Mouse (Mus musculus) left cerebral cortex, adult 2 months (tissue): ENCODE results near the gene Olfr800. TPM values are rescaled to one million over a fixed set of nuclear protein-coding genes. Genes with fewer than 3 reads are reported as not detected.

ENCODE experiments used
- DNase-seq, 2 experiments: peaks; one replicate each; pipeline ENCODE4 v3.0.0; 2021 to 2022; ENCODE audit warnings: low spot score in 2 of 2, mixed read lengths in 1 of 2; ENCODE audit errors: extremely low spot score in 1 of 2
- H3K27ac ChIP-seq: fragments of 200-600 bp; 2 replicates; pipeline ENCODE4 v1.8.1; 2022
- H3K4me3 ChIP-seq: fragments of 200-600 bp; 2 replicates; pipeline ENCODE4 v1.8.1; 2022
- CTCF ChIP-seq: fragments of 200-600 bp; IDR thresholded peaks from 2 replicates; pipeline ENCODE4 v1.8.1; 2022; ENCODE audit warnings: antibody characterized with exemption, mild to moderate bottlenecking, moderate library complexity
- intact Hi-C: fragments of 180-260 bp; cut with DNase I; formaldehyde crosslinking; loops from one replicate; pipeline ENCODE4 v1.15.1; 2025
- long read RNA-seq, 2 experiments: library from polyadenylated mRNA; stranded (forward); transcript quantifications; one replicate each; pipeline ENCODE4 v2.0.0; 2021; ENCODE audit warnings: borderline mapping rate in 2 of 2
- total RNA-seq, 2 experiments: library from RNA; stranded (reverse); gene quantifications; 2 replicates each; pipeline ENCODE4 v1.2.3; 2021

Gene Olfr800
- total RNA-seq, result not detected
- long read RNA-seq, experiment 1, result 0 reads
- long read RNA-seq, experiment 2, result 0 reads

DNA sequence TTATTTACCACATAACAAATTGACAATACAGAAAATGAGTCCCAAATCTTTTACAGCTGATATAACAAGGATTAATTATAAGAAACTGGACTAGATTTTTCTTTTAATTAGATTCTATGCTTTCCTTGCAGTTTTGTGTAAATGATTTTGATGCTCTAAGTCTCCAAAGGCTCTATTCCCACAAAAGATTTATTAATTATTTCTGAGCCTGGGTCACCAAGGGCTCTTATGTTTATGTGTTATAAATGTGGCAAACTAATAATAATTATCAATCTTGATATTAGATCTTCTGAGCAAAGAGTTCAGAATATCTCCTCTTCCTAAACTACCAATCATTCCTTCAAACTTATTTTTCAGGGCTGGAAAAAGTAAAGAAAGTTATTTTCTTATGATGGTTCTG is at the start of gene Olfr800:
Olfr800 (plus strand) TSS at position 301 of the 400 bp plus-strand sequence.
- no peak within 1 kb of the TSS for H3K4me3 ChIP-seq
- intact Hi-C loops, result no loop called here
- no peak within 1 kb of the TSS for H3K27ac ChIP-seq
- TF ChIP-seq CTCF, result no peak
- no peak for DNase-seq

- Histone ChIP-seq H3K4me3 (no peak within 1 kb of the TSS), H3K27ac (no peak within 1 kb of the TSS)
- TF ChIP-seq CTCF, result no peak
- intact Hi-C loops, result no loop called here
- DNase-seq, result no peak
Observed at GRCm38 (mm10) chr10:129612470-129612869, 45.0 kb upstream of the Olfr800 start, which contains the start of gene Olfr796. TSS of gene Olfr796 (minus strand) at chr10:129612570.

- intact Hi-C loops, result no loop called here
- H3K27ac ChIP-seq, result no peak overlapping the region
- no peak for DNase-seq
- no peak overlapping the region for H3K4me3 ChIP-seq
- no peak for TF ChIP-seq CTCF
Observed at GRCm38 (mm10) chr10:129621724-129622123, 35.8 kb upstream of the Olfr800 start.

DNA sequence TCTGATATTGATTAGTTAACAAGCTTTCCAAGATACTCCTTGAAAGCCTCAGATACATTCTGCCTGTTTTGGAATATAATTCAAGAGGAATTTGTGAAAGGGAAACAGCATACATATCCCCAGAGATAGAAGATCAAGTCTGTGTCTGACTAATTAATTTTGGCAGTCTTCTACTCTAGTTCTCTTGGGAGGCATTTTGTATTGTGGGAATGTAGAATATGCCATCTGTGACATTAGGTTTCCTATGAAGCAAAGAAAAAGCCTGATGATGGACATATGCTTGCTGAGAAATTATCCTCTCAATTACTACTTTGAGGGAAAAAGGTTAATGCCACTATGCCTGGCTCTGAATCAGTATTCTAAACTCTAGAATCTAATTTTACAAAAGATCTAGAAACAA is 34.2 kb upstream of the Olfr800 start:
- Histone ChIP-seq H3K27ac (no peak overlapping the region), H3K4me3 (no peak overlapping the region)
- intact Hi-C loops, result no loop called here
- DNase-seq, result no peak
- no peak for TF ChIP-seq CTCF

GRCm38 (mm10) chr10:129627834-129628233 is 29.7 kb upstream of the Olfr800 start, which contains the start of gene Olfr798:
TSS of gene Olfr798 (minus strand) at chr10:129627934.
- intact Hi-C loops, result no loop called here
- TF ChIP-seq CTCF, result no peak

DNA sequence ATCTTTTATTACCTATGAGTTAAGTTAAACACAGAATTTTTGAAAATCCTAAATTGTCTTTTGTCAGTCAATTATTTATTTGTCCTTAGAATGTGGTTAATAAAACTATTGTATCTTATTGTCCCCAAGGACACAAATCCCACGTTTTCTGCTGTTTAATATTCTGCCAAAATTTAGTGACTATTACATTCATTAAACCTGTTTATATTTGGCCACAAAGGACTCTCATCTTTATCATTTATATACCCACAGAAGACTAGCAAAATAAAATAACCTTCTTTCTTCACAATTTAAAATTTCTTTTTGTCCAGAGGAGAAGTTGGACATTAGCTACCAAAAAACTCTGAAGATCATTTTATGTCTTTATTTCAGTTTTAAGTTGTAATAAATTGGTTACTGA is 20.3 kb upstream of the Olfr800 start, which contains the start of gene Olfr799:
Olfr799 (plus strand) TSS at position 301 of the 400 bp plus-strand sequence.
- no peak for DNase-seq
- no peak within 1 kb of the TSS for H3K27ac ChIP-seq
- TF ChIP-seq CTCF, result no peak
- H3K4me3 ChIP-seq, result no peak within 1 kb of the TSS
- intact Hi-C loops, result no loop called here

More at GRCm38 (mm10) chr10:129627834-129628233, 29.7 kb upstream of the Olfr800 start, which contains the start of gene Olfr798:
- no peak for DNase-seq
- Histone ChIP-seq H3K4me3 (no peak within 1 kb of the TSS), H3K27ac (no peak within 1 kb of the TSS)

DNA sequence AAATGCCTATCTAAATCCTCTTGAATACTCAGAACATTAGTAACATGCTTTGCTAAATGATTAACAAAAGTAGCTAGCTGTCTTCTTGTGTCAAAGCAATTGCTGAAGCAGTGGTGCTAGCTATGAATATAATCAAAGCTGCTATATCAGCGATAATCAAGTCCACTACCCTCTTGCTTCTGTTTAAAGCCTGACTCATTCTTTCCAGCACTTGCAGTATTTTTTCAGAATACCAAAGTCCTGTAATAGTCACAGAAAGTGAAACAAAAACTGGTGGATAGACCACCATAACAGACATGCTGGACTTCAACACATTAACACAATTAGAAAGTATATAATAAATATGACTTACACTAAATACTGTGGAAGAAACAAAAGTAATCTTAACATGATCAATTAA is 5.7 kb upstream of the Olfr800 start:
- TF ChIP-seq CTCF, result no peak

GRCm38 (mm10) chr10:129673765-129674164 is 16.3 kb downstream of the Olfr800 start, which contains the start of gene Olfr801:
TSS of gene Olfr801 (minus strand) at chr10:129673865.
- intact Hi-C loops, result no loop called here
- DNase-seq, result no peak
- Histone ChIP-seq H3K27ac (no peak within 1 kb of the TSS), H3K4me3 (no peak within 1 kb of the TSS)
- no peak for TF ChIP-seq CTCF

More for the DNA sequence above, 5.7 kb upstream of the Olfr800 start:
- intact Hi-C loops, result no loop called here
- no peak overlapping the region for H3K27ac ChIP-seq
- no peak for DNase-seq
- H3K4me3 ChIP-seq, result no peak overlapping the region

GRCm38 (mm10) chr10:129688069-129688468 is 30.6 kb downstream of the Olfr800 start, which contains the start of gene Olfr802:
TSS of gene Olfr802 (minus strand) at chr10:129688169.
- H3K27ac ChIP-seq, result no peak within 1 kb of the TSS
- no peak within 1 kb of the TSS for H3K4me3 ChIP-seq
- intact Hi-C loops, result no loop called here
- TF ChIP-seq CTCF, result no peak
- DNase-seq, result no peak

GRCm38 (mm10) chr10:129694186-129694585 is 36.7 kb downstream of the Olfr800 start, which contains the start of gene Olfr803:
TSS of gene Olfr803 (minus strand) at chr10:129694286.
- H3K27ac ChIP-seq, result no peak within 1 kb of the TSS
- no peak for DNase-seq
- H3K4me3 ChIP-seq, result no peak within 1 kb of the TSS
- intact Hi-C loops, result no loop called here
- TF ChIP-seq CTCF, result no peak

- DNase-seq, result no peak
- intact Hi-C loops, result no loop called here
- no peak for TF ChIP-seq CTCF
- Histone ChIP-seq H3K27ac (no peak within 1 kb of the TSS), H3K4me3 (no peak within 1 kb of the TSS)
Observed at GRCm38 (mm10) chr10:129702910-129703309, 45.4 kb downstream of the Olfr800 start, which contains the start of gene Olfr804. TSS of gene Olfr804 (plus strand) at chr10:129703210.

Other genes with a start within 250 kb of the Olfr800 start
- gene Olfr786, start 230.4 kb upstream of the Olfr800 start, total RNA-seq, result not detected
- not detected for gene Olfr787, start 195.8 kb upstream of the Olfr800 start, total RNA-seq
- gene Olfr788, start 186.7 kb upstream of the Olfr800 start, total RNA-seq, result not detected
- gene Olfr789, start 172.9 kb upstream of the Olfr800 start, total RNA-seq, result not detected
- not detected for gene Olfr790, start 159.2 kb upstream of the Olfr800 start, total RNA-seq
- gene Olfr791, start 135.9 kb upstream of the Olfr800 start, total RNA-seq, result not detected
- not detected for gene Olfr792, start 118.5 kb upstream of the Olfr800 start, total RNA-seq
- gene Olfr794, start 90.0 kb upstream of the Olfr800 start, total RNA-seq, result not detected
- not detected for gene Olfr796, start 45.1 kb upstream of the Olfr800 start, total RNA-seq
- gene Olfr798, start 29.8 kb upstream of the Olfr800 start, total RNA-seq, result not detected
- not detected for gene Olfr799, start 20.2 kb upstream of the Olfr800 start, total RNA-seq
- gene Olfr801, start 16.2 kb downstream of the Olfr800 start, total RNA-seq, result not detected
- under 1 TPM in 1 of 2 experiments, not detected in 1; 0.11 TPM for gene Olfr802, start 30.5 kb downstream of the Olfr800 start, total RNA-seq
- gene Olfr803, start 36.6 kb downstream of the Olfr800 start, total RNA-seq, result not detected
- gene Olfr804, start 45.5 kb downstream of the Olfr800 start, total RNA-seq, result not detected
- gene Olfr805, start 71.7 kb downstream of the Olfr800 start, total RNA-seq, result not detected
- not detected for gene Olfr806, start 84.2 kb downstream of the Olfr800 start, total RNA-seq
- not detected for gene Olfr807, start 100.1 kb downstream of the Olfr800 start, total RNA-seq
- gene Olfr808, start 107.8 kb downstream of the Olfr800 start, total RNA-seq, result not detected
- not detected for gene Olfr809, start 116.9 kb downstream of the Olfr800 start, total RNA-seq
- not detected for gene Olfr810, start 137.2 kb downstream of the Olfr800 start, total RNA-seq
- not detected for gene Olfr811, start 146.7 kb downstream of the Olfr800 start, total RNA-seq
- gene Olfr812, start 188.4 kb downstream of the Olfr800 start, total RNA-seq, result not detected
- not detected for gene Olfr813, start 197.7 kb downstream of the Olfr800 start, total RNA-seq
- not detected for gene Olfr814, start 222.2 kb downstream of the Olfr800 start, total RNA-seq
- not detected for gene Olfr815, start 248.2 kb downstream of the Olfr800 start, total RNA-seq